Comparison of ENCODE assay signal across 21 mouse cellular contexts in genomic region chr2:145736543-145736942, GRCm38 (mm10).
DNase-seq lines count a peak whose midpoint lies in the region; ATAC-seq and TF ChIP-seq lines count a peak whose summit lies in the region.
"Had no signal": no experiment of that assay in that cellular context is flagged by ENCODE, and none has a peak within 500 bp of the region (broad histone marks: within the 10 kb centered on the region; RNA-seq: fewer than 3 reads in every experiment).

No protein-coding gene starts in this region.

- TF ChIP-seq POLR2A in lung, adult 2 months (IDR thresholded peaks at IDR 0.05; ENCODE audit: borderline replicate concordance, extremely low read depth, low read depth, low read length): no peak

- peak; percentile 96 for ATAC-seq in hematopoietic stem cell, adult 5-6 weeks (replicated peaks in 1 of 2; ENCODE audit: insufficient read depth in 1 of 2, low FRiP score in 2 of 2, low TSS enrichment in 1 of 2, low read depth in 1 of 2, poor library complexity in 2 of 2, severe bottlenecking in 2 of 2)
- ATAC-seq in megakaryocyte progenitor cell, adult 5-6 weeks (replicated peaks; ENCODE audit: poor library complexity): peak; percentile 93
- ATAC-seq: activated CD4-positive, CD25-positive, alpha-beta regulatory T cell, adult 4 months; CD4-positive, CD25-positive, alpha-beta regulatory T cell, adult 4 months; forebrain, embryonic 13.5 days; forebrain, embryonic 15.5 days had no signal

- no peak overlapping the region for H3K4me3 ChIP-seq in lung, adult 2 months (replicated peaks; ENCODE audit: extremely low read depth, low read depth, low read length)
- H3K4me3 ChIP-seq: embryonic facial prominence, embryonic 13.5 days; embryonic facial prominence, embryonic 15.5 days; forebrain, embryonic 13.5 days; forebrain, embryonic 15.5 days had no signal

- H3K4me1 ChIP-seq in lung, adult 2 months (ENCODE audit: control insufficient read depth, insufficient read depth, low read length): peaks cover 2% of the 10 kb centered on the region; the same call in 1 of the 2 replicates
- H3K4me1 ChIP-seq: embryonic facial prominence, embryonic 13.5 days; embryonic facial prominence, embryonic 15.5 days; forebrain, embryonic 13.5 days; forebrain, embryonic 15.5 days had no signal

- TF ChIP-seq CTCF in lung, adult 2 months (IDR thresholded peaks at IDR 0.05; ENCODE audit: insufficient read depth, low read length): no peak

- 85% methylated on average over 1 of the region's 1 CpGs for WGBS in lung, adult 2 months

- peak; percentile 76 for DNase-seq in heart, adult 11 months
- DNase-seq in heart, adult 9 months (ENCODE audit: low spot score in 2 of 2): no peak
- DNase-seq in lung, postnatal 36 days: peak; percentile 37
- DNase-seq in lung, adult 2 months: no peak
- DNase-seq in urinary bladder, postnatal 14 days (ENCODE audit: low spot score): no peak
- no peak for DNase-seq in thymus, postnatal 0 days (ENCODE audit: low spot score)
- DNase-seq: adrenal gland, adult 8-10 months; B cell, adult 2 months; cerebellum, adult 11-12 months; cerebellum, adult 2 months; cerebellum, adult 9-10 months; cerebellum, postnatal 10 days; cerebellum, postnatal 25 days had no signal

Comparison
In these comparisons a context has a peak if more than half of its experiments do, and no peak if none do; other contexts are left out.
1. DNase-seq: peak in heart, adult 11 months (single experiment) and lung, postnatal 36 days (single experiment); none in heart, adult 9 months (0 of 2), lung, adult 2 months (single experiment), urinary bladder, postnatal 14 days (single experiment) and thymus, postnatal 0 days (single experiment).